1 mouse cellular context compared by ENCODE assay signal in genomic region chr2:130451727-130452090, GRCm38 (mm10).
TF ChIP-seq lines count a peak whose summit lies in the region.

No protein-coding gene starts in this region.

TF ChIP-seq in CH12.LX, 34 proteins besides CTCF, POLR2A, EP300 and RAD21:
- TF ChIP-seq PAX5 (IDR thresholded peaks at IDR 0.05; ENCODE audit: low read length) = no peak
- TF ChIP-seq POLR2AphosphoS2 (IDR thresholded peaks at IDR 0.05; ENCODE audit: low read depth, low read length) = no peak
- TF ChIP-seq MAZ (IDR thresholded peaks at IDR 0.05; ENCODE audit: low read depth, low read length) = no peak
- no peak for TF ChIP-seq JUN (IDR thresholded peaks at IDR 0.05; ENCODE audit: insufficient read depth, low read depth, low read length)
- no peak for TF ChIP-seq CHD2 (IDR thresholded peaks at IDR 0.05; ENCODE audit: low read length)
- no peak for TF ChIP-seq UBTF (IDR thresholded peaks at IDR 0.05; ENCODE audit: low read depth, low read length)
- TF ChIP-seq MXI1 (IDR thresholded peaks at IDR 0.05; ENCODE audit: low read depth, low read length) = no peak
- TF ChIP-seq NELFE (IDR thresholded peaks at IDR 0.05; ENCODE audit: low read depth, low read length) = no peak
- no peak for TF ChIP-seq MAX (IDR thresholded peaks at IDR 0.05; ENCODE audit: low read length)
- no peak for TF ChIP-seq ZKSCAN1 (IDR thresholded peaks at IDR 0.05; ENCODE audit: borderline replicate concordance, low read depth, low read length)
- no peak for TF ChIP-seq MAFK (IDR thresholded peaks at IDR 0.05; ENCODE audit: insufficient replicate concordance, low read length)
- TF ChIP-seq USF1 (IDR thresholded peaks at IDR 0.05; ENCODE audit: low read depth, low read length) = no peak
- TF ChIP-seq SIN3A (IDR thresholded peaks at IDR 0.05; ENCODE audit: low read length) = no peak
- TF ChIP-seq TCF12 (IDR thresholded peaks at IDR 0.05; ENCODE audit: low read depth, low read length) = no peak
- no peak for TF ChIP-seq GABPA (IDR thresholded peaks at IDR 0.05; ENCODE audit: insufficient replicate concordance, low read depth, low read length)
- no peak for TF ChIP-seq JUND (conservative IDR thresholded peaks at IDR 0.05; ENCODE audit: low read depth, low read length)
- no peak for TF ChIP-seq ELF1 (IDR thresholded peaks at IDR 0.05; ENCODE audit: low read depth, low read length)
- no peak for TF ChIP-seq ZC3H11A (IDR thresholded peaks at IDR 0.05; ENCODE audit: low read depth, low read length)
